Mouse (Mus musculus): ENCODE measurements around the gene Plekhm3. TPM values are rescaled to one million over a fixed set of nuclear protein-coding genes. Genes with fewer than 3 reads are reported as not detected.

Plekhm3 gene
- polyA plus RNA-seq, 1 experiment from 2014 or later: 5.0 TPM

GRCm38 (mm10) chr1:64770169-64770568, 186.5 kb downstream of the Plekhm3 start:
- Histone ChIP-seq H3K9me3 (replicated peaks; ENCODE audit: control insufficient read depth, low read length) (no peaks in the 10 kb centered on the region), H3K4me3 (replicated peaks; ENCODE audit: low read length) (no peak overlapping the region), H3K4me1 (ENCODE audit: control insufficient read depth, insufficient read depth, low read length) (0 out of 2 replicates have a peak, but pooled peaks cover 3% of the 10 kb centered on the region), H3K27ac (ENCODE audit: low read length) (no peak overlapping the region), H3K4me2 (ENCODE audit: low read depth, low read length) (no peak overlapping the region), H3K36me3 (ENCODE audit: control insufficient read depth, insufficient read depth, low read length) (no peaks in the 10 kb centered on the region), H3K9ac (ENCODE audit: low read length) (no peak overlapping the region), H3K27me3 (ENCODE audit: control insufficient read depth, insufficient read depth, low read length) (no peaks in the 10 kb centered on the region)
- ATAC-seq (ENCODE audit: insufficient read depth, low FRiP score): no peak
- WGBS: 46% methylated on average over 6 of the region's 6 CpGs

GRCm38 (mm10) chr1:64761646-64762045, 195.0 kb downstream of the Plekhm3 start:
- H3K27ac ChIP-seq (ENCODE audit: low read length): no peak overlapping the region
- no peaks in the 10 kb centered on the region for H3K36me3 ChIP-seq (ENCODE audit: control insufficient read depth, insufficient read depth, low read length)
- no peak overlapping the region for H3K4me3 ChIP-seq (replicated peaks; ENCODE audit: low read length)
- no peak overlapping the region for H3K4me2 ChIP-seq (ENCODE audit: low read depth, low read length)
- peaks cover 7% of the 10 kb centered on the region; the same call in 1 of the 2 replicates for H3K4me1 ChIP-seq (ENCODE audit: control insufficient read depth, insufficient read depth, low read length)
- no peaks in the 10 kb centered on the region for H3K9me3 ChIP-seq (replicated peaks; ENCODE audit: control insufficient read depth, low read length)
- 67% methylated on average over 4 of the region's 4 CpGs for WGBS
- ATAC-seq (ENCODE audit: insufficient read depth, low FRiP score): no peak
- no peak overlapping the region for H3K9ac ChIP-seq (ENCODE audit: low read length)
- H3K27me3 ChIP-seq (ENCODE audit: control insufficient read depth, insufficient read depth, low read length): no peaks in the 10 kb centered on the region

DNA sequence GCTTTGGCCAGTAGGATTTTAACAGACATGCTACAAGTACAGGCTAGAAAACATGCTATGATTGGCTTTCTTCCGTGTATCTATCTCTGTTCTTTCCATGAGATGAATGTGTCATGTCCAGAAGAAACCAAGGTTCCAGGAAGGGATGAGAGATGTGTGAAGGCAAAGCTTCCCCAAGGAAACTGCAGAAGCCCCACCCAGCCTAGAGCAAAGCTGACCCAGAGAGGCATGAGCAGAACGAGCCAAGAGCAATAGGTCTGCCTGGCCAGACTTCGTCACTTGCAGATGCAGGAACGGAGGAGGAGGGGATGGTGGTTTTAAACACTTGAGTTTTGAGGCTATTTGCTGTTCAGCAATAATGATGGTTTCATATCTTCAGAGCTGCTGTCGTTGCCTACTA, 198.9 kb downstream of the Plekhm3 start:
- WGBS: 75% methylated on average over 5 of the region's 5 CpGs
- no peaks in the 10 kb centered on the region for H3K36me3 ChIP-seq (ENCODE audit: control insufficient read depth, insufficient read depth, low read length)
- no peak overlapping the region for H3K9ac ChIP-seq (ENCODE audit: low read length)
- peak overlapping the region; percentile 46; the same call in 1 of the 2 replicates for H3K27ac ChIP-seq (ENCODE audit: low read length)
- no peaks in the 10 kb centered on the region for H3K9me3 ChIP-seq (replicated peaks; ENCODE audit: control insufficient read depth, low read length)
- ATAC-seq (ENCODE audit: insufficient read depth, low FRiP score): no peak
- no peaks in the 10 kb centered on the region for H3K27me3 ChIP-seq (ENCODE audit: control insufficient read depth, insufficient read depth, low read length)
- no peak overlapping the region for H3K4me2 ChIP-seq (ENCODE audit: low read depth, low read length)
- H3K4me1 ChIP-seq (ENCODE audit: control insufficient read depth, insufficient read depth, low read length): peaks cover 14% of the 10 kb centered on the region; the same call in 1 of the 2 replicates
- H3K4me3 ChIP-seq (replicated peaks; ENCODE audit: low read length): no peak overlapping the region

- 21% methylated on average over 2 of the region's 2 CpGs for WGBS
- H3K4me3 ChIP-seq (replicated peaks; ENCODE audit: low read length): no peak overlapping the region
- peaks cover 14% of the 10 kb centered on the region; the same call in 1 of the 2 replicates for H3K4me1 ChIP-seq (ENCODE audit: control insufficient read depth, insufficient read depth, low read length)
- no peaks in the 10 kb centered on the region for H3K36me3 ChIP-seq (ENCODE audit: control insufficient read depth, insufficient read depth, low read length)
- no peak overlapping the region for H3K4me2 ChIP-seq (ENCODE audit: low read depth, low read length)
- H3K9me3 ChIP-seq (replicated peaks; ENCODE audit: control insufficient read depth, low read length): no peaks in the 10 kb centered on the region
- no peak overlapping the region for H3K9ac ChIP-seq (ENCODE audit: low read length)
- H3K27me3 ChIP-seq (ENCODE audit: control insufficient read depth, insufficient read depth, low read length): no peaks in the 10 kb centered on the region
- peak overlapping the region; percentile 46; the same call in 1 of the 2 replicates for H3K27ac ChIP-seq (ENCODE audit: low read length)
- ATAC-seq (ENCODE audit: insufficient read depth, low FRiP score): peak; percentile 82; the same call in 1 of the 2 replicates
Measured at GRCm38 (mm10) chr1:64757254-64757653, 199.4 kb downstream of the Plekhm3 start.

GRCm38 (mm10) chr1:64756640-64757030, 200.0 kb downstream of the Plekhm3 start:
- no peak for ATAC-seq (ENCODE audit: insufficient read depth, low FRiP score)
- Histone ChIP-seq H3K4me1 (ENCODE audit: control insufficient read depth, insufficient read depth, low read length) (peaks cover 14% of the 10 kb centered on the region; the same call in 1 of the 2 replicates), H3K9me3 (replicated peaks; ENCODE audit: control insufficient read depth, low read length) (no peaks in the 10 kb centered on the region), H3K27ac (ENCODE audit: low read length) (peak overlapping the region; percentile 69), H3K4me3 (replicated peaks; ENCODE audit: low read length) (no peak overlapping the region), H3K36me3 (ENCODE audit: control insufficient read depth, insufficient read depth, low read length) (no peaks in the 10 kb centered on the region), H3K9ac (ENCODE audit: low read length) (no peak overlapping the region), H3K27me3 (ENCODE audit: control insufficient read depth, insufficient read depth, low read length) (no peaks in the 10 kb centered on the region), H3K4me2 (ENCODE audit: low read depth, low read length) (no peak overlapping the region)
- WGBS: 33% methylated on average over 10 of the region's 10 CpGs

- ATAC-seq (ENCODE audit: insufficient read depth, low FRiP score): no peak
- Histone ChIP-seq H3K4me3 (replicated peaks; ENCODE audit: low read length) (no peak overlapping the region), H3K36me3 (ENCODE audit: control insufficient read depth, insufficient read depth, low read length) (no peaks in the 10 kb centered on the region), H3K9me3 (replicated peaks; ENCODE audit: control insufficient read depth, low read length) (no peaks in the 10 kb centered on the region), H3K9ac (ENCODE audit: low read length) (no peak overlapping the region), H3K27ac (ENCODE audit: low read length) (peak overlapping the region; percentile 69), H3K4me2 (ENCODE audit: low read depth, low read length) (no peak overlapping the region), H3K27me3 (ENCODE audit: control insufficient read depth, insufficient read depth, low read length) (no peaks in the 10 kb centered on the region), H3K4me1 (ENCODE audit: control insufficient read depth, insufficient read depth, low read length) (peaks cover 14% of the 10 kb centered on the region; the same call in 1 of the 2 replicates)
- WGBS: 53% methylated on average over 7 of the region's 7 CpGs
Measured at GRCm38 (mm10) chr1:64755971-64756639, 200.5 kb downstream of the Plekhm3 start.

DNA sequence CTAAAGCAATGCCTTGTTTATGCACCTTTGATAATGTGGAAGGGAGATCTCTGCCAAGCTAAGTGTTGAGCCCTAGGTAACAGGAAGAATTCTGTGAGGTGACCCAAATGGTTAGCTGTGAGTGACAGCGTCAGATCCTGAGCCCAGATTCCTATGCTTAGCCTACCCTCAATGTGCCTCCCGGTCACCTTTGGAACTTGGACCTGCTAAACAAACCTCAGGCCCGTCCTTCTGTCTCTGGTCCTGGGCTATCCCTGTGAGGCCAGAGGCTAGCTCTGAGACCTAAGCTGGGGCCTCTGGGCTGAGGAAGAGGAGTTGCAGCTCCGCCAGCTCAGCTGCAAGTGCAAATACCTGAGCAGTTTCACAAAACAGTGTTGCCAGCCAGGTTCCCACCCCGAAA, 202.0 kb downstream of the Plekhm3 start:
- H3K9me3 ChIP-seq (replicated peaks; ENCODE audit: control insufficient read depth, low read length): no peaks in the 10 kb centered on the region
- no peak overlapping the region for H3K4me2 ChIP-seq (ENCODE audit: low read depth, low read length)
- peaks cover 14% of the 10 kb centered on the region; the same call in 1 of the 2 replicates for H3K4me1 ChIP-seq (ENCODE audit: control insufficient read depth, insufficient read depth, low read length)
- no peak for ATAC-seq (ENCODE audit: insufficient read depth, low FRiP score)
- no peak overlapping the region for H3K9ac ChIP-seq (ENCODE audit: low read length)
- 79% methylated on average over 5 of the region's 5 CpGs for WGBS
- peak overlapping the region; percentile 6; the same call in 1 of the 2 replicates for H3K27ac ChIP-seq (ENCODE audit: low read length)
- no peak overlapping the region for H3K4me3 ChIP-seq (replicated peaks; ENCODE audit: low read length)
- H3K36me3 ChIP-seq (ENCODE audit: control insufficient read depth, insufficient read depth, low read length): no peaks in the 10 kb centered on the region
- no peaks in the 10 kb centered on the region for H3K27me3 ChIP-seq (ENCODE audit: control insufficient read depth, insufficient read depth, low read length)

DNA sequence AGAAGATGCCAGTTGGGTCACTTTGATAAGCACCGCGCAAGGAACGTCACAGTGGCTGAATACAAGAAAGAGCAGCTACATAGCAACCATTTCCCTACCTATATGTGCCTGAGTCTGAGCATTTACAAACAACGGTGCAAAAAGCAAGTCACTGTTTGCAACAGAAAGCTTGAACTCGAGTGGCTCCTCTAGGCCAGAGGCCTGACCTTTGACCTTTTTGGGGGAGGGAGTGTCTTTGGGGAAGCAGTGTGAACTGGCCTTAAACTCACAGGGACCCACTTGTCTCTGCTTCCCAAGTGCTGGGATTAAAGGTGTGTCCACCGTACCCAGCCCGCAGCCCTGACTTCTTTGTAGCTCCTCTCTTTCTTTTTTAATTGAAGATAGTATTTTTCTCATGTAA, 203.0 kb downstream of the Plekhm3 start:
- peaks cover 14% of the 10 kb centered on the region; the same call in 1 of the 2 replicates for H3K4me1 ChIP-seq (ENCODE audit: control insufficient read depth, insufficient read depth, low read length)
- H3K9me3 ChIP-seq (replicated peaks; ENCODE audit: control insufficient read depth, low read length): no peaks in the 10 kb centered on the region
- no peak overlapping the region for H3K4me2 ChIP-seq (ENCODE audit: low read depth, low read length)
- 67% methylated on average over 7 of the region's 7 CpGs for WGBS
- no peak for ATAC-seq (ENCODE audit: insufficient read depth, low FRiP score)
- no peak overlapping the region for H3K4me3 ChIP-seq (replicated peaks; ENCODE audit: low read length)
- no peak overlapping the region for H3K27ac ChIP-seq (ENCODE audit: low read length)
- no peaks in the 10 kb centered on the region for H3K27me3 ChIP-seq (ENCODE audit: control insufficient read depth, insufficient read depth, low read length)
- no peaks in the 10 kb centered on the region for H3K36me3 ChIP-seq (ENCODE audit: control insufficient read depth, insufficient read depth, low read length)
- H3K9ac ChIP-seq (ENCODE audit: low read length): no peak overlapping the region

GRCm38 (mm10) chr1:64753109-64753508, 203.5 kb downstream of the Plekhm3 start:
- H3K4me3 ChIP-seq (replicated peaks; ENCODE audit: low read length): no peak overlapping the region
- no peaks in the 10 kb centered on the region for H3K27me3 ChIP-seq (ENCODE audit: control insufficient read depth, insufficient read depth, low read length)
- H3K4me2 ChIP-seq (ENCODE audit: low read depth, low read length): no peak overlapping the region
- 73% methylated on average over 8 of the region's 8 CpGs for WGBS
- H3K9ac ChIP-seq (ENCODE audit: low read length): no peak overlapping the region
- peaks cover 14% of the 10 kb centered on the region; the same call in 1 of the 2 replicates for H3K4me1 ChIP-seq (ENCODE audit: control insufficient read depth, insufficient read depth, low read length)
- H3K27ac ChIP-seq (ENCODE audit: low read length): no peak overlapping the region
- H3K9me3 ChIP-seq (replicated peaks; ENCODE audit: control insufficient read depth, low read length): no peaks in the 10 kb centered on the region
- ATAC-seq (ENCODE audit: insufficient read depth, low FRiP score): no peak
- H3K36me3 ChIP-seq (ENCODE audit: control insufficient read depth, insufficient read depth, low read length): no peaks in the 10 kb centered on the region
